Mouse (Mus musculus): ENCODE data around the gene Mtfp1.

Mtfp1 gene

GRCm38 (mm10) chr11:4078267-4078933 is 16.8 kb downstream of the Mtfp1 start:
- no peak for DNase-seq

- no peak for DNase-seq
Observed at GRCm38 (mm10) chr11:4076633-4077032, 18.6 kb downstream of the Mtfp1 start.

- no peak for DNase-seq
Observed at GRCm38 (mm10) chr11:4069664-4070063, 25.6 kb downstream of the Mtfp1 start.

- DNase-seq, result no peak
Observed at GRCm38 (mm10) chr11:4064627-4065122, 30.6 kb downstream of the Mtfp1 start, which contains the start of gene Sec14l3. Gene Sec14l3 (plus strand): TSS chr11:4064841.

- no peak for DNase-seq
Observed at GRCm38 (mm10) chr11:4062981-4063380, 32.3 kb downstream of the Mtfp1 start.

GRCm38 (mm10) chr11:4062523-4062922 is 32.7 kb downstream of the Mtfp1 start:
- no peak for DNase-seq

GRCm38 (mm10) chr11:4060866-4061575 is 34.2 kb downstream of the Mtfp1 start:
- no peak for DNase-seq

GRCm38 (mm10) chr11:4053586-4053985 is 41.7 kb downstream of the Mtfp1 start:
- DNase-seq, result peak; percentile 67

- DNase-seq, result no peak
Observed at GRCm38 (mm10) chr11:4048438-4048837, 46.8 kb downstream of the Mtfp1 start.

GRCm38 (mm10) chr11:4047766-4048165 is 47.5 kb downstream of the Mtfp1 start:
- no peak for DNase-seq

GRCm38 (mm10) chr11:4046526-4046925 is 48.7 kb downstream of the Mtfp1 start:
- no peak for DNase-seq

GRCm38 (mm10) chr11:4043081-4043480 is 52.2 kb downstream of the Mtfp1 start:
- no peak for DNase-seq
